In genomic region chr17:84581740-84582414, GRCm38 (mm10) we compare ENCODE assay signal across 16 mouse cellular contexts. TPM values are rescaled to one million over a fixed set of nuclear protein-coding genes. Genes with fewer than 3 reads are reported as not detected.
A peak's percentile ranks its signal among the peaks of the same experiment; 100 is the strongest.
DNase-seq lines count a peak whose midpoint lies in the region; ATAC-seq and TF ChIP-seq lines count a peak whose summit lies in the region.
"Had no signal": no experiment of that assay in that cellular context is flagged by ENCODE, and none has a peak within 500 bp of the region (broad histone marks: within the 10 kb centered on the region; RNA-seq: fewer than 3 reads in every experiment).

No protein-coding gene starts in this region.

- DNase-seq in forebrain, embryonic 10.5 days (ENCODE audit: extremely low spot score, low spot score): peak; percentile 11
- DNase-seq in lung, postnatal 0 days (ENCODE audit: low spot score): no peak
- no peak for DNase-seq in cerebellum, adult 2 months
- DNase-seq in frontal cortex, postnatal 36 days (ENCODE audit: low spot score in 2 of 2): no peak
- DNase-seq: cerebellum, adult 9-10 months; gastrocnemius, adult 2 months; heart, postnatal 10 days; kidney, adult 9 months; lung, postnatal 10 days had no signal

- 79% methylated on average over 8 of the region's 8 CpGs for WGBS in forebrain, embryonic 10.5 days
- WGBS in forebrain, embryonic 12.5 days: 68% methylated on average over 8 of the region's 8 CpGs
- WGBS in lung, embryonic 15.5 days: 71% methylated on average over 8 of the region's 8 CpGs
- 62% methylated on average over 8 of the region's 8 CpGs for WGBS in lung, postnatal 0 days
- WGBS in forebrain, embryonic 15.5 days: 52% methylated on average over 8 of the region's 8 CpGs
- WGBS in stomach, embryonic 15.5 days: 53% methylated on average over 8 of the region's 8 CpGs
- 56% methylated on average over 8 of the region's 8 CpGs for WGBS in cerebellum, adult 2 months

- peaks cover 14% of the 10 kb centered on the region for H3K4me1 ChIP-seq in forebrain, embryonic 10.5 days
- 0 out of 2 replicates have a peak, but pooled peaks cover 9% of the 10 kb centered on the region for H3K4me1 ChIP-seq in forebrain, embryonic 12.5 days
- no peaks in the 10 kb centered on the region for H3K4me1 ChIP-seq in lung, embryonic 15.5 days
- no peaks in the 10 kb centered on the region for H3K4me1 ChIP-seq in lung, postnatal 0 days (ENCODE audit: insufficient read depth, low read depth, low read length)
- no peaks in the 10 kb centered on the region for H3K4me1 ChIP-seq in forebrain, embryonic 15.5 days
- 0 out of 2 replicates have a peak, but pooled peaks cover 4% of the 10 kb centered on the region for H3K4me1 ChIP-seq in stomach, embryonic 15.5 days
- H3K4me1 ChIP-seq in cerebellum, adult 2 months (ENCODE audit: control insufficient read depth, insufficient read depth, low read length): 0 out of 2 replicates have a peak, but pooled peaks cover 2% of the 10 kb centered on the region
- H3K4me1 ChIP-seq: hindbrain, embryonic 15.5 days; liver, embryonic 12.5 days had no signal

- H3K9ac ChIP-seq in forebrain, embryonic 12.5 days: no peak overlapping the region
- no peak overlapping the region for H3K9ac ChIP-seq in lung, embryonic 15.5 days
- H3K9ac ChIP-seq in lung, postnatal 0 days (replicated peaks; ENCODE audit: low read depth): no peak overlapping the region
- H3K9ac ChIP-seq in forebrain, embryonic 15.5 days (replicated peaks): no peak overlapping the region
- H3K9ac ChIP-seq in stomach, embryonic 15.5 days: no peak overlapping the region
- H3K9ac ChIP-seq: hindbrain, embryonic 15.5 days; liver, embryonic 12.5 days had no signal

- no peaks in the 10 kb centered on the region for H3K27me3 ChIP-seq in forebrain, embryonic 10.5 days (ENCODE audit: poor library complexity, severe bottlenecking)
- no peaks in the 10 kb centered on the region for H3K27me3 ChIP-seq in forebrain, embryonic 12.5 days
- H3K27me3 ChIP-seq in lung, embryonic 15.5 days: no peaks in the 10 kb centered on the region
- no peaks in the 10 kb centered on the region for H3K27me3 ChIP-seq in lung, postnatal 0 days (replicated peaks; ENCODE audit: insufficient read depth, low read length)
- no peaks in the 10 kb centered on the region for H3K27me3 ChIP-seq in forebrain, embryonic 15.5 days
- no peaks in the 10 kb centered on the region for H3K27me3 ChIP-seq in stomach, embryonic 15.5 days (replicated peaks)
- H3K27me3 ChIP-seq in cerebellum, adult 2 months (ENCODE audit: control insufficient read depth, insufficient read depth, low read length): no peaks in the 10 kb centered on the region
- H3K27me3 ChIP-seq: hindbrain, embryonic 15.5 days; liver, embryonic 12.5 days; Patski had no signal

- no peak overlapping the region for H3K4me3 ChIP-seq in forebrain, embryonic 10.5 days
- H3K4me3 ChIP-seq in forebrain, embryonic 12.5 days (replicated peaks): no peak overlapping the region
- no peak overlapping the region for H3K4me3 ChIP-seq in lung, embryonic 15.5 days
- no peak overlapping the region for H3K4me3 ChIP-seq in lung, postnatal 0 days (ENCODE audit: low read depth, low read length)
- H3K4me3 ChIP-seq in forebrain, embryonic 15.5 days: no peak overlapping the region
- no peak overlapping the region for H3K4me3 ChIP-seq in stomach, embryonic 15.5 days (replicated peaks)
- H3K4me3 ChIP-seq in cerebellum, adult 2 months (replicated peaks; ENCODE audit: insufficient read depth, low read depth, low read length): no peak overlapping the region
- H3K4me3 ChIP-seq: gastrocnemius, adult 2 months; hindbrain, embryonic 15.5 days; liver, embryonic 12.5 days had no signal

- ATAC-seq in forebrain, embryonic 12.5 days (ENCODE audit: low FRiP score): no peak
- no peak for ATAC-seq in lung, embryonic 15.5 days (ENCODE audit: borderline replicate concordance, extremely low read depth, low FRiP score, low TSS enrichment)
- no peak for ATAC-seq in lung, postnatal 0 days
- ATAC-seq in forebrain, embryonic 15.5 days (replicated peaks): 0 out of 2 replicates have a peak, but pooled peaks have one; percentile 66
- ATAC-seq in stomach, embryonic 15.5 days (ENCODE audit: insufficient read depth, low FRiP score, low read depth): no peak
- ATAC-seq: liver, embryonic 12.5 days; Patski had no signal

- TF ChIP-seq POLR2A in cerebellum, adult 2 months (IDR thresholded peaks at IDR 0.05; ENCODE audit: borderline replicate concordance, insufficient read depth, low read length): no peak

- H3K9me3 ChIP-seq in forebrain, embryonic 10.5 days: no peaks in the 10 kb centered on the region
- no peaks in the 10 kb centered on the region for H3K9me3 ChIP-seq in forebrain, embryonic 12.5 days
- H3K9me3 ChIP-seq in lung, embryonic 15.5 days: no peaks in the 10 kb centered on the region
- no peaks in the 10 kb centered on the region for H3K9me3 ChIP-seq in lung, postnatal 0 days (ENCODE audit: low read length)
- H3K9me3 ChIP-seq in forebrain, embryonic 15.5 days: no peaks in the 10 kb centered on the region
- no peaks in the 10 kb centered on the region for H3K9me3 ChIP-seq in stomach, embryonic 15.5 days
- H3K9me3 ChIP-seq: hindbrain, embryonic 15.5 days; liver, embryonic 12.5 days had no signal

- no peak for TF ChIP-seq EP300 in lung, postnatal 0 days (IDR thresholded peaks at IDR 0.05)

- 0 out of 2 replicates have a peak, but pooled peaks cover 3% of the 10 kb centered on the region for H3K36me3 ChIP-seq in forebrain, embryonic 10.5 days (replicated peaks)
- no peaks in the 10 kb centered on the region for H3K36me3 ChIP-seq in forebrain, embryonic 12.5 days (replicated peaks)
- peaks cover 8% of the 10 kb centered on the region; the same call in 1 of the 2 replicates for H3K36me3 ChIP-seq in lung, embryonic 15.5 days
- peaks cover 3% of the 10 kb centered on the region; the same call in 1 of the 2 replicates for H3K36me3 ChIP-seq in lung, postnatal 0 days (ENCODE audit: insufficient read depth, low read length)
- no peaks in the 10 kb centered on the region for H3K36me3 ChIP-seq in forebrain, embryonic 15.5 days
- H3K36me3 ChIP-seq in stomach, embryonic 15.5 days: no peaks in the 10 kb centered on the region
- H3K36me3 ChIP-seq: hindbrain, embryonic 15.5 days; liver, embryonic 12.5 days had no signal

- TF ChIP-seq CTCF in lung, postnatal 0 days (IDR thresholded peaks at IDR 0.05): no peak
- TF ChIP-seq CTCF in cerebellum, adult 2 months (IDR thresholded peaks at IDR 0.05; ENCODE audit: borderline replicate concordance, insufficient read depth, low read depth, low read length): no peak

- H3K4me2 ChIP-seq in forebrain, embryonic 12.5 days: no peak overlapping the region
- no peak overlapping the region for H3K4me2 ChIP-seq in lung, embryonic 15.5 days
- H3K4me2 ChIP-seq in lung, postnatal 0 days (replicated peaks; ENCODE audit: low read depth, low read length): no peak overlapping the region
- H3K4me2 ChIP-seq in forebrain, embryonic 15.5 days (replicated peaks): no peak overlapping the region
- H3K4me2 ChIP-seq in stomach, embryonic 15.5 days: no peak overlapping the region
- H3K4me2 ChIP-seq: hindbrain, embryonic 15.5 days; liver, embryonic 12.5 days had no signal

- no peak overlapping the region for H3K27ac ChIP-seq in forebrain, embryonic 10.5 days
- H3K27ac ChIP-seq in forebrain, embryonic 12.5 days: no peak overlapping the region
- 0 out of 2 replicates have a peak overlapping the region, but pooled peaks have one; percentile 33 for H3K27ac ChIP-seq in lung, embryonic 15.5 days
- H3K27ac ChIP-seq in lung, postnatal 0 days (ENCODE audit: low read length): no peak overlapping the region
- no peak overlapping the region for H3K27ac ChIP-seq in forebrain, embryonic 15.5 days (replicated peaks)
- H3K27ac ChIP-seq in stomach, embryonic 15.5 days: peak overlapping the region; percentile 57
- no peak overlapping the region for H3K27ac ChIP-seq in cerebellum, adult 2 months (ENCODE audit: insufficient read depth, low read length)
- H3K27ac ChIP-seq: gastrocnemius, adult 2 months; hindbrain, embryonic 15.5 days; liver, embryonic 12.5 days had no signal

RNA-seq across cellular contexts. Expression of gene Dync2li1, which starts 44.4 kb away (rescaled TPM):
- 35.5 and 36.0 TPM in 2 replicates for polyA plus RNA-seq in forebrain, embryonic 10.5 days (2016; fragmentation: Nextera tagmentation; extraction: Ambion mirVana)
- 34.2 and 34.6 TPM in 2 replicates for polyA plus RNA-seq in forebrain, embryonic 12.5 days (2016; fragmentation: Nextera tagmentation; extraction: Ambion mirVana)
- polyA plus RNA-seq in lung, embryonic 15.5 days (2015; fragmentation: Nextera tagmentation; extraction: Ambion mirVana): 38.9 and 39.4 TPM in 2 replicates
- 29.0 and 33.8 TPM in 2 replicates for polyA plus RNA-seq in lung, postnatal 0 days (2015; fragmentation: Nextera tagmentation; extraction: Ambion mirVana)
- 33.4 and 36.1 TPM in 2 replicates for polyA plus RNA-seq in forebrain, embryonic 15.5 days (2015; fragmentation: Nextera tagmentation; extraction: Ambion mirVana)
- polyA plus RNA-seq in stomach, embryonic 15.5 days (2015; fragmentation: Nextera tagmentation; extraction: Ambion mirVana): 27.8 and 31.4 TPM in 2 replicates
- 15.3 and 17.6 TPM in 2 replicates for polyA plus RNA-seq in cerebellum, adult 2 months (2012; rRNA removed)

Comparison
In these comparisons a context has a peak if more than half of its experiments do, and no peak if none do; other contexts are left out.
1. H3K27ac ChIP-seq: peak in lung, embryonic 15.5 days (single experiment) and stomach, embryonic 15.5 days (single experiment); none in forebrain, embryonic 10.5 days (single experiment), forebrain, embryonic 12.5 days (single experiment), lung, postnatal 0 days (single experiment), forebrain, embryonic 15.5 days (single experiment) and cerebellum, adult 2 months (single experiment).